Mouse (Mus musculus) hindbrain, embryonic 10.5 days (tissue): ENCODE data around the gene Lad1. TPM values are rescaled to one million over a fixed set of nuclear protein-coding genes. Genes with fewer than 3 reads are reported as not detected.

Source experiments
- DNase-seq: peaks from one replicate; pipeline ENCODE4 v3.0.0-alpha.2; 2017; ENCODE audit warnings: low spot score
- H3K27ac ChIP-seq: fragments of 300-500 bp; sonication (generic); 2 replicates; pipeline ENCODE4 v1.5.1; 2016; ENCODE audit warnings: mild to moderate bottlenecking, moderate library complexity
- H3K27me3 ChIP-seq: fragments of 300-500 bp; sonication (generic); 2 replicates; pipeline ENCODE4 v1.6.1; 2016; ENCODE audit warnings: mild to moderate bottlenecking; ENCODE audit not compliant: poor library complexity, insufficient read depth, severe bottlenecking
- H3K36me3 ChIP-seq: fragments of 300-500 bp; sonication (generic); 2 replicates; pipeline ENCODE4 v1.6.1; 2016; ENCODE audit warnings: mild to moderate bottlenecking, moderate library complexity
- H3K4me1 ChIP-seq: fragments of 300-500 bp; sonication (generic); replicated peaks from 2 replicates; pipeline ENCODE4 v1.6.1; 2016; ENCODE audit warnings: mild to moderate bottlenecking
- H3K4me3 ChIP-seq: fragments of 300-500 bp; sonication (generic); 2 replicates; pipeline ENCODE4 v1.5.1; 2016; ENCODE audit warnings: mild to moderate bottlenecking, moderate library complexity
- H3K9me3 ChIP-seq: fragments of 300-500 bp; sonication (generic); 2 replicates; pipeline ENCODE4 v1.6.1; 2016; ENCODE audit warnings: mild to moderate bottlenecking, moderate library complexity
- WGBS: fragments of 180-500 bp; shearing (Covaris S2); methylation state at CpG from one replicate; pipeline ENCODE4 v1.1.7; 2016; 5-methylcytosine and 5-hydroxymethylcytosine counted together
- polyA plus RNA-seq: library from polyadenylated mRNA; unstranded; fragments of >200 nt; fragmentation: Nextera tagmentation; extraction: Ambion mirVana; gene quantifications from 2 replicates; pipeline ENCODE4 v1.2.1, GENCODE M21; 2016

Gene Lad1
- polyA plus RNA-seq, 1 experiment from 2014 or later, result 1.0 TPM

DNA sequence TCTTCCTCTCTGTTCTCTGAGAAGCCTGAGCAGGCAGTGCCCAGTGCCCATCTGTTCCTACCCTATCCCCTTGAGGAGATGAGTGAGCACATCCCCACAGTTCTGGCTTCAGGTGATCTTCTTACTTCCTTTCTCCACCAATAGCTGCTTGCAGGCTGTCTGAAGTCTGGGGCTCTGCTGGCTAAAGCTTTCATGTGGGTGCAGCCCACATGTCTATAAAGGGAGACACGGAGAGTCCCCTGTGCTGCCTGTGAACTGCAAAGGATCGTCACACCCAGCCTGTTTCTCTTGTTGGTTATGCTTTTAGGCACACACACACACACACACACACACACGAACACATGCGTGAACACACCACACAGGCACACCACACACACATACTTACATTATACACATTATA, 54.6 kb downstream of the Lad1 start:
- DNase-seq, result no peak
- H3K36me3 ChIP-seq, result no peaks in the 10 kb centered on the region
- H3K9me3 ChIP-seq, result no peaks in the 10 kb centered on the region
- H3K4me1 ChIP-seq, result no peaks in the 10 kb centered on the region
- no peak overlapping the region for H3K4me3 ChIP-seq
- H3K27ac ChIP-seq, result no peak overlapping the region
- H3K27me3 ChIP-seq, result no peaks in the 10 kb centered on the region
- WGBS, result 90% methylated on average over 4 of the region's 4 CpGs

DNA sequence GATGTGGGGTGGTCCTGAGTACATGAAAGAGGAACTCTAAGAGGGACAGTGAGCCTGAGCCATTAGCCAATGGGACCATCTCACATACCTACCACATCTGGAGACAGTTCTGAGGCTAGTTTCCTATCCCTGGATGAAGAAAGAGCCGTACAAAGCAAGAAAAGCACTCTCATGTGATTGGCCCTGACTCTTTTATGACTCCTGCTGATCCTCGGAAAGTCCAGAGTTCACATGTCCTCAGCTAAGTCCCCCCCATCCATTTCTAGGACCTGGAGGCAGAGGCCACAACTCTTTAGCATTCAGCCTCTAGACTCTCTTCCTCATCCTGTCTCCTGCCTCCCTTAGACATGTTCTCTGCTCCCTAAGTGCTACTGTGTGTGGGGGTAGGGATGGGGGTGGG, 58.9 kb downstream of the Lad1 start:
- H3K4me1 ChIP-seq, result no peaks in the 10 kb centered on the region
- no peaks in the 10 kb centered on the region for H3K9me3 ChIP-seq
- no peaks in the 10 kb centered on the region for H3K27me3 ChIP-seq
- no peak for DNase-seq
- H3K27ac ChIP-seq, result no peak overlapping the region
- 79% methylated on average over 2 of the region's 2 CpGs for WGBS
- H3K4me3 ChIP-seq, result no peak overlapping the region
- H3K36me3 ChIP-seq, result no peaks in the 10 kb centered on the region

DNA sequence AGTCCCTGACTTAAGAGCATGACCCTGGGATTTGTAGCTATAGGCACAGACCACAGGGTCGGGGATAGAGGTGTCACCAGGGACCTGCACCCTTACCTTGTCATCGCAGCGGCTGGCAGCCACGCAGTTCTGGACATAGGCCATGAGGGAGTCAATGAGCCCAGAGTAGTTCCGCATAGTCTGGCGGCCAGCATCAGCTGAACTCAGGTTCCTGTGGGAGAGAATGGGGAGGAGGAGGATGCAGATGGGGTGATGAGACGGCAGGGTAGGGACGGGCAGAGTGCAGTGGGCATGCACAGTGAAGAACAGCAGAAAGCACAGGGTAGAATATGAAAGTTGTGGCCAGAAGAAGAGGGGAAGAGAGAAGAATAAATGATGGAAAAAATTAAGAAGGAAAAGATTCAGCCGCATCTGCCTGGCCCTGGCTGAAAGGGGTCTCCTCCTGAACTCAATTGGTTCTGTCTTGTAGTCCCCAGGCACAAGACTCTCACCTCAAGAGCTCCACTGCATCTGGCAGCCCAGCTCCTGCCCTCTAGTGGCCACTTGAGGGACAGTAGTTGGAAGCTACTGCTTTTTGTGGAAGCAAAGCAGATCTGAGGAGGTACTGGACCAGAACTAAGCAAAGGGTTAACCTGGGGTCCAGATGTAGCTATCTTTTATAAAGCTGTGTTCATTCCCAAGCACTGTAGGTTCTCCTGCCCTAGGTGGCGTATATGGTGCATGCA, 64.1 kb downstream of the Lad1 start:
- peak; percentile 72 for DNase-seq
- no peaks in the 10 kb centered on the region for H3K27me3 ChIP-seq
- 72% methylated on average over 10 of the region's 10 CpGs for WGBS
- no peaks in the 10 kb centered on the region for H3K9me3 ChIP-seq
- no peaks in the 10 kb centered on the region for H3K4me1 ChIP-seq
- H3K36me3 ChIP-seq, result no peaks in the 10 kb centered on the region
- H3K4me3 ChIP-seq, result no peak overlapping the region
- no peak overlapping the region for H3K27ac ChIP-seq

Other genes with a start within 250 kb of the Lad1 start
- gene Nav1, start 211.3 kb upstream of the Lad1 start, polyA plus RNA-seq, result 16.1 and 19.3 TPM in 2 replicates
- gene Csrp1, start 98.5 kb upstream of the Lad1 start, polyA plus RNA-seq, result 51.0 and 56.2 TPM in 2 replicates
- 19.3 and 21.7 TPM in 2 replicates for gene Phlda3, start 52.5 kb upstream of the Lad1 start, polyA plus RNA-seq
- gene Tnni1, start 39.2 kb upstream of the Lad1 start, polyA plus RNA-seq, result 0.85 and 3.2 TPM in 2 replicates
- gene Tnnt2, start 17.8 kb downstream of the Lad1 start, polyA plus RNA-seq, result 0.35 and 2.9 TPM in 2 replicates
- gene Pkp1, start 100.6 kb downstream of the Lad1 start, polyA plus RNA-seq, result 0.20 TPM in 1 of 2 replicates, not detected in the other
- gene Igfn1, start 187.7 kb downstream of the Lad1 start, polyA plus RNA-seq, result 0.09 TPM in 1 of 2 replicates, not detected in the other
- gene Tmem9, start 189.6 kb downstream of the Lad1 start, polyA plus RNA-seq, result 148 and 161 TPM in 2 replicates
- gene Ascl5, start 232.2 kb downstream of the Lad1 start, polyA plus RNA-seq, result not detected in 2 replicates
- 0.07 and 0.47 TPM in 2 replicates for gene Cacna1s, start 234.2 kb downstream of the Lad1 start, polyA plus RNA-seq